Mouse (Mus musculus) midbrain, embryonic 10.5 days (tissue): ENCODE results near the gene Otud3. TPM values are rescaled to one million over a fixed set of nuclear protein-coding genes. Genes with fewer than 3 reads are reported as not detected.
"Not testable (repeated sequence)": the region's sequence is repeated elsewhere in the genome, so short reads cannot be mapped to it uniquely, and the experiment has no call there.

ENCODE experiments used
- DNase-seq: peaks from one replicate; pipeline ENCODE4 v3.0.0-alpha.2; 2017; ENCODE audit warnings: low spot score
- H3K27ac ChIP-seq: fragments of 300-500 bp; sonication (generic); replicated peaks from 2 replicates; pipeline ENCODE4 v1.5.1; 2016; ENCODE audit warnings: mild to moderate bottlenecking
- H3K27me3 ChIP-seq: fragments of 300-500 bp; sonication (generic); 2 replicates; pipeline ENCODE4 v1.6.1; 2016; ENCODE audit warnings: low read depth, mild to moderate bottlenecking; ENCODE audit not compliant: poor library complexity, severe bottlenecking
- H3K36me3 ChIP-seq: fragments of 300-500 bp; sonication (generic); 2 replicates; pipeline ENCODE4 v1.6.1; 2016; ENCODE audit warnings: mild to moderate bottlenecking, moderate library complexity
- H3K4me1 ChIP-seq: fragments of 300-500 bp; sonication (generic); 2 replicates; pipeline ENCODE4 v1.6.1; 2016
- H3K4me3 ChIP-seq: fragments of 300-500 bp; sonication (generic); 2 replicates; pipeline ENCODE4 v1.5.1; 2016; ENCODE audit warnings: mild to moderate bottlenecking, moderate library complexity
- H3K9me3 ChIP-seq: fragments of 300-500 bp; sonication (generic); replicated peaks from 2 replicates; pipeline ENCODE4 v1.6.1; 2016; ENCODE audit warnings: mild to moderate bottlenecking
- WGBS: fragments of 180-500 bp; shearing (Covaris S2); methylation state at CpG from one replicate; pipeline ENCODE4 v1.1.7; 2016; 5-methylcytosine and 5-hydroxymethylcytosine counted together
- polyA plus RNA-seq: library from polyadenylated mRNA; unstranded; fragments of >200 nt; fragmentation: Nextera tagmentation; extraction: Ambion mirVana; gene quantifications from 2 replicates; pipeline ENCODE4 v1.2.1, GENCODE M21; 2016

Otud3 gene
- polyA plus RNA-seq, 1 experiment from 2014 or later = 3.0 TPM

DNA sequence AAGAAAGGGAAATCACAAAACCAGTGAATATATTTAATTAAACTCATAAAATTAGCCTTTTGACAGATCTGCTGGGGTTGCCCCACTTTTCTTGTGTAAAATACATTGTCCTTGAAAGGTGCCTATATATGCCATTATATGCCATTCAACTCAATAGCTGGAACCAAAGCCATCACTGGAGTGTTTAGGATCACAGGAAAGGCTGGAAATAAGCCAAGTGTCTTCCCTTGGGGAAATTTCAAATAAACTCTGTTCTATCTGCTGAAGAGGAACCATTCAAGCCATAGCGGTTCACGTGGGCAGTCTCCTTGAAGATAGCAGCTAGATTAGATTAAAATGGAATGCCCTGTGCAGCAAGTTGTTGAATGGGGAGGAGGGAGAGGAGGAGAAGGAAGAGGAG lies 11.8 kb upstream of the Otud3 start:
- H3K27ac ChIP-seq = no peak overlapping the region
- peaks cover 13% of the 10 kb centered on the region for H3K4me1 ChIP-seq
- H3K9me3 ChIP-seq = no peaks in the 10 kb centered on the region
- H3K4me3 ChIP-seq = no peak overlapping the region
- 74% methylated on average over 2 of the region's 2 CpGs for WGBS
- no peaks in the 10 kb centered on the region for H3K27me3 ChIP-seq
- H3K36me3 ChIP-seq = no peaks in the 10 kb centered on the region
- no peak for DNase-seq

DNA sequence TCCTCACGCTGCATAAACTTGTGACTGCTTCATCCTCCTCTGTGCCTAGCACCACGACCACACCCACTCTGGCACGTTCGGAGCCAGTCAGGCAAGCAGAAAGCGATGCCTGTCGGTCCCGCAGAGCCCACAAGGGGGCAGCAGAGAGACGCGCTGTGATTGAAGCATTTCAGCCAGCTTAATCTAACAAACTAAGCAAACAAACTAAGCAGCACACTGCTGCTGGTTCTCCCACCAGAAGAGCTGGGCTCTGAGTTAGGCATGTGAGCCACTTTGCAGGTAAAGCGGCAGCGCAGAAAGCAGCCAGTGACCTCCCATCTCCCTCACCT lies 8.3 kb upstream of the Otud3 start:
- WGBS = 2% methylated on average over 11 of the region's 11 CpGs
- H3K4me1 ChIP-seq = peaks cover 13% of the 10 kb centered on the region
- DNase-seq = peak; percentile 92
- H3K9me3 ChIP-seq = no peaks in the 10 kb centered on the region
- H3K27me3 ChIP-seq = no peaks in the 10 kb centered on the region
- H3K4me3 ChIP-seq = peak overlapping the region; percentile 42
- H3K36me3 ChIP-seq = no peaks in the 10 kb centered on the region
- no peak overlapping the region for H3K27ac ChIP-seq

DNA sequence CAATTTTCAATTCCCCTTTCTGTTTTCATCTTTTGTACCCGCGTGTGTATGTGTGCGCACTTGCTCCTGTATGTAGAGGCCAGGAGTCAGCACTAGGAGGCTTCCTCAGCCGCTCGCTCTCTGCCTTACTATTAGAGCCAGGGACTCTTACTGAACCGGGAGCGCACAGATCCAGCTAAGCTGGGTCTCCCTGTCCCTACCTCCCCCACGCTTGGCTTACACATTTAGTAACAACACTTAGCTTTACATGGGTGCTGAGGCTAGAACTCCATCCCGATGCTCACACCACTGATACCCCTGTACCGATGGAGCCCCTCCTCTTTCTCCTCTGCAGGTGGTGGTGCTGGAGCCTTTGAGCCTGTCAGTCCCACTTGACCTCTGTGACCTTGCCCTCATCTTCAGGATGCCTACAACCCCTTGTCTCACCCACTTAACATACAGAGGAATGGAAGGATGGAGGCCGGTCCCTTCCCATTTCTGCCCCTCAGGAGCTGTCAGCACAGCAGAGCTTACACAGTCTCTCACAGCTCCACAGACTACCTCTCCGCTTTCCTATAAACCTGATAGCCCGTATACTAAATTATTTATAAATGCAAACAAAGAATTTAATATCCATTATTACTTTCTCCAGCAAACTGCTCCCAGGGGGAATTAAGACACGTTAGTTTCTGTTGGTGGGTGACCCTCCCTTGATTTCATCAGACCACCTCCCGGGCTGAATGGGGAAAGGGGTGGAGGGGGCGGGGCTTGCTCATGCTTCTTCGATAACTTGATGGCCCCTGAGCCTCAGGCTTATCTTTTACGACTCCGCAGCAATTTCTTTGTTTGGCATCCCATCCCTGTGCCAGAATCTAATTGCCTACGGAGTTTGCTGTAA lies 7.7 kb upstream of the Otud3 start:
- 39% methylated on average over 20 of the region's 20 CpGs for WGBS
- Histone ChIP-seq H3K4me1 (peaks cover 13% of the 10 kb centered on the region), H3K27me3 (no peaks in the 10 kb centered on the region), H3K36me3 (no peaks in the 10 kb centered on the region), H3K27ac (no peak overlapping the region), H3K4me3 (peak overlapping the region; percentile 42), H3K9me3 (no peaks in the 10 kb centered on the region)
- DNase-seq = no peak

DNA sequence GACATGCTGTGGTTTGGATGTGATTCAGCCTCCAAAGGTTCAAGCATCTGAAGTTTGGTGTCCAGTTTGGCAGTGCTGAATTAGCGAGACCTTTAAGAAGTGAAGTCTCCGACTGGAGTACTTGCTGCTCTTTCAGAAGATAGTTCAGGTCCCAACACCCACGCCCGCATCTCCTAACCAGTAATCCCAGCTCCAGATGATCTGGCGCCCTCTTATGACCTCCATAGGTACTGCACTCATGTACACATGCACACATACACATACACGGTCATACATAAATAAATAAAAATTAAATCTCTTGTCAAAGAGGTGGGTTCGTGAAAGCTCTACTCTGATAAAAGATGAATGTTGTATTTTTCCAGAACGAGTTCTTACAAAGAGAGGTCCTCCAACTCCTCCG lies 3.5 kb upstream of the Otud3 start:
- Histone ChIP-seq H3K4me3 (no peak overlapping the region), H3K27ac (no peak overlapping the region), H3K36me3 (no peaks in the 10 kb centered on the region), H3K4me1 (peaks cover 22% of the 10 kb centered on the region), H3K9me3 (no peaks in the 10 kb centered on the region), H3K27me3 (no peaks in the 10 kb centered on the region)
- WGBS = 85% methylated on average over 9 of the region's 9 CpGs
- no peak for DNase-seq

DNA sequence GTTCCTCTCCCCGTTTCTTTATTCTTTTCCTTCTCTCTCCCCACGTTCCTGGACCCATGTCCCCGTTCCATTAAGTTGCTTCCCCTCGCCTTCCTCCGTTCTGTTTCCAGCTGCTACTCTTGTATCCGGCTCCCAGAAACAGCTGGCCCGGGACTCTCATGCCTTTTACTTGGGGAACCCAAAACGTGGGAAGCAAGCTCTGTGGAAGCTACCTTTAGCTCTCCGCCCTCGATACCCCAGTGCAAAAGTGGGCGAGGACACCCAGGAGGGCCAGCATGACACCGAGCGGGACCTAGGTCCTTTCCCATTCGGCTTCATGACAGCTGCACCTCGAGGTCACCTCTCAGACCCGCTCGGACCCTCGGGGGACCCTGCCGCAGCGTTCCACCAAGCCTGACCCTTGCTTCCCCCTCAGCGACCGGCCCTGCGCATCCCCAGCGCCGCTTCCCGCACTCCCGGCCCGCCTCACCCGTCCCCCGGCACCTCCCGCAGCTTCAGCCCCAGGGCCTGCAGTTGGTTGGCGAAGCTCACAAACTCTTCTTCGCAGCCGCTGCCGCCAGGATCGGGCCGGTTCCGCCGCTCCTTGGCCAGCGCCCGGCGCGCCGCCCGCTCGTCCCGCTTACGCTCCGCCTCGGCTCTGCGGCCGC lies 481 bp downstream of the Otud3 start:
- no peaks in the 10 kb centered on the region for H3K27me3 ChIP-seq
- peaks cover 19% of the 10 kb centered on the region for H3K4me1 ChIP-seq
- peak overlapping the region; percentile 88 for H3K27ac ChIP-seq
- no peaks in the 10 kb centered on the region for H3K9me3 ChIP-seq
- peak overlapping the region; percentile 97 for H3K4me3 ChIP-seq
- WGBS = 4% methylated on average over 52 of the region's 52 CpGs
- no peak for DNase-seq
- H3K36me3 ChIP-seq = peaks cover 17% of the 10 kb centered on the region

DNA sequence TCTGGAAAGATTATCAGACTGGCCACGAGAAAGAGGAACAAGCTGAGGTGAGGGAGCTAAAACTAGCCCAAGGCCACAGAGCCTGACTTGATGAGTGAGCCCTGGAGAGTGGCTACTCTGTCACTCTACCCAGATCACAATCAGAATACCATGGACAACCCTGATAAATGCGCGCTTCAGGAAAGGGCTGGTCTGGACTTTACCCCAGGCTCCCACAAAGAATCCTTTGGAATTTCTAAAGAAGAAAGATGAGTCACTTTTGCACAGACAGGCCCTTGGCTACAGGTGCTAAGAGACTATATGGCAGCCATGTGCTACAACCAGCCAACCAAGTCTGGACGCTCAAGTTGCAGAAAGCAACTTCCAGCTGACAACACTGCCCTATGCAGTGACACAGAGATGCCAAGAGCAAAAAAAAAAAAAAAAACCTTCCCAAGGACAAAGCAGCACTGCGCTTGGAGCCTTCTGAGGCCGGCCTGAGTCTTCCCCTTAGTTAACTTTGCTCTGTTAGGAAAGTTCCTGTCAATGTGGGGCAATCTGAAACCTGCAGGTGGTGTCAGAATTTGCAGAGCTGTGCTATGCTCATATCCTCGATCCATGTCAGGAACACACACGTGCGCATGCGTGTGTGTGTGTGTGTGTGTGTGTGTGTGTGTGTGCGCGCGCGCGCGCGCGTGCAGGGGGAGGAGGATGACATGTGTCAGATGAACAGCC lies 8.0 kb downstream of the Otud3 start:
- no peak overlapping the region for H3K4me3 ChIP-seq
- 95% methylated on average over 18 of the region's 18 CpGs for WGBS
- H3K27me3 ChIP-seq = no peaks in the 10 kb centered on the region
- H3K4me1 ChIP-seq = 0 out of 2 replicates have a peak, but pooled peaks cover 3% of the 10 kb centered on the region
- DNase-seq = no peak
- H3K27ac ChIP-seq = no peak overlapping the region
- H3K36me3 ChIP-seq = peaks cover 92% of the 10 kb centered on the region
- no peaks in the 10 kb centered on the region for H3K9me3 ChIP-seq

DNA sequence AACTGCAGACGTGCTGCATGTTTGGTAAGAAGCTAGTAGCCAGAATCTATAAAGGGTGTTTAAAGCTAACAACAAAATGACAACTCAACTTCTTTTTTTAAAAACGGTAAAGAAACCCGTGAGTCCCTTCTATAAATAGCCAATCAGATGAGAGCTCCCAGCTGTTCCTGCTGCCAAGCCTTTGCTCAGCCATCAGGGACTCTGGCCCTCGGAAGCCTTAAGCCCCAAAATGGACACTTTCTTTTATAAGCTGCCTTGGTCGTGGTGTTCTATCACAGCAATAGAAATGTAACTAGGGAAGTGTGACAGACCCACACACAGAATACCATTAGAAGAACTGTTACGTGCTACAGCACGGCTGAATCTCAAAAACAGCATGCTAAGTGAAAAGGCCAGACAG lies 14.4 kb downstream of the Otud3 start:
- Histone ChIP-seq H3K27me3 (no peaks in the 10 kb centered on the region), H3K27ac (no peak overlapping the region), H3K4me3 (no peak overlapping the region), H3K9me3 (no peaks in the 10 kb centered on the region), H3K4me1 (no peaks in the 10 kb centered on the region), H3K36me3 (peaks cover 97% of the 10 kb centered on the region)
- no peak for DNase-seq
- WGBS = 89% methylated on average over 7 of the region's 7 CpGs

DNA sequence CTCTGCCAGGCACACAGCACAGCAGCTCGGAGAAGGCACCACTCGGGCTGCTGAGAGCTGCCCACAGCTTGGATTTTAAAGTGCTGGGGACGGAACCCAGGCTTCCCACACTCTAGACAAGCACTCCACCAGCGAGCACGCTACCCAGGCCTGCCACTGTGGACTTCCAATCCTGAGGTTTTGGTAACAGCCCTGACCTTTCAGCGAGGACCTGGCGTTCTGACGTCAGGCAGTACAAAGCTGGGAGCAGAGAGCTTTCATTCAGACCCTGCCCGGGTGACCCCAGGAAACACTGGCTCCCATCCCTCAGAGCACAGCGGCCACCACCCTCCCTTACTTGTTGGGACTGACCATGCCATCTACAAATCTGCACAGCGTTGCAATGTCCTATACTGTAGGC lies 20.0 kb downstream of the Otud3 start:
- WGBS = 90% methylated on average over 11 of the region's 11 CpGs

DNA sequence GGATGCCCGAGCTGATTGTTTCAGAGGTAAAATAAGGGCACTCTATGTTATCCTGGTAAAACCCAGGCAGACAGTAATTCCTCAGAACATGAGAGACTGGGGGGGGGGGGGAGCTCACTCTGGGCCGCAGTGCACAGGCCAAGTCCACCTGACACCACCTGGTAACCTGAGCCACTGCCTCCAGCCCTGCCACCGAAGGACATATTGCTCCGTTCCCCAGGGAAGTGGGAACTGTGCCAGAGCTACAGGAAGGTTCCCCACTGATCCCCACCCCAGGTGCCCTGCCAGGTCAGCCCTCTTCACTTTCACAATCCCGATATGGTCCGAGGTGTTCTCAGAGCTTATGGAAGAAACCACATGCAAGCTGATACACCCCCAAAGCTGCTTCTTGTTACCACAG lies 21.1 kb downstream of the Otud3 start:
- no peak overlapping the region for H3K4me3 ChIP-seq
- H3K27ac ChIP-seq = no peak overlapping the region
- no peak for DNase-seq
- H3K27me3 ChIP-seq = no peaks in the 10 kb centered on the region
- H3K36me3 ChIP-seq = peaks cover 63% of the 10 kb centered on the region
- peaks cover 15% of the 10 kb centered on the region for H3K4me1 ChIP-seq
- WGBS = 90% methylated on average over 6 of the region's 6 CpGs
- H3K9me3 ChIP-seq = no peaks in the 10 kb centered on the region

More for the DNA sequence above, 20.0 kb downstream of the Otud3 start:
- H3K9me3 ChIP-seq, H3K27me3 ChIP-seq, H3K4me3 ChIP-seq, H3K27ac ChIP-seq, DNase-seq, H3K4me1 ChIP-seq: not testable (repeated sequence)
- peaks cover 74% of the 10 kb centered on the region for H3K36me3 ChIP-seq

DNA sequence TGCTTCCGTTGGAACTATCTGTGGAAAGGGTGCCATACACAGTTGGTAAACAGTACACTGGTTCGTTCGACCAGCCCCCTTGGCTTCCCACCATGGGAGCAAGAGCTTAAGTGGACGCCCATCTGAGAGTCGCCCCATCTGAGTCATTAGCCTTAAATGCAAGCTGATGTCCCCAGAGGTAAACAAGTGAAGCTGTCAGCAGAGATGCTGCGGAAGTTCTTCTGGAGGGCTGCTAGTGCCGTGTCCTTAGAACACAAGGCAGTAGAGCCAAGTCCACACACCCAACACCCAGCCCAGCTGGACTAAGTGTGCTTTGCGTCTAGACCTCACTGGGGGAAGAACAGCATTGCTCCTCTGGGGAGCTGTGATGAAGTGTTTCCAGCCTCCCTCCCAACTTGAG lies 24.1 kb downstream of the Otud3 start:
- no peak for DNase-seq
- Histone ChIP-seq H3K27me3 (no peaks in the 10 kb centered on the region), H3K36me3 (peaks cover 32% of the 10 kb centered on the region), H3K9me3 (no peaks in the 10 kb centered on the region), H3K4me1 (peaks cover 21% of the 10 kb centered on the region), H3K4me3 (no peak overlapping the region), H3K27ac (0 out of 2 replicates have a peak overlapping the region, but pooled peaks have one; percentile 0)
- WGBS = 81% methylated on average over 8 of the region's 8 CpGs

DNA sequence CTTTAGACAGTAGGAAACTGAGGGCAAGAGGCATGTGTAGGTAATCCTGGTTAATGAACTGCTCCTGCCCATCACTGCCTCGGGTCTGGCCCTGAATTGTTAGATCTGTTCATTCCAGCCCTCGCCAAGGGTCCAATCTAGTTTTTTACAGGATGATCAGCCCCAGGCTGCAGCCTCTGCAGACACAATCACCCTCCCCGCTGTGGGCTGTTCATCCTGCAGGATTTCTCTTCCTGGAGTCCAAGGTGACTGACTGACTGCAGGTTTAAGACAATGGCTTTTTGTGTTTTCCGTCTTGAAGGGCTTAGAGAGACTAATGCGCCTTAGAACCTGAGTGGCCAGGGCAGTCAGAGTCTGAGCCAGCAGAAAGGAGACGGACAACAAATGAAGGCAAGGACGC lies 24.6 kb downstream of the Otud3 start:
- H3K9me3 ChIP-seq = no peaks in the 10 kb centered on the region
- no peak overlapping the region for H3K4me3 ChIP-seq
- 0 out of 2 replicates have a peak overlapping the region, but pooled peaks have one; percentile 0 for H3K27ac ChIP-seq
- H3K27me3 ChIP-seq = no peaks in the 10 kb centered on the region
- 65% methylated on average over 7 of the region's 7 CpGs for WGBS
- H3K4me1 ChIP-seq = peaks cover 21% of the 10 kb centered on the region
- peaks cover 28% of the 10 kb centered on the region for H3K36me3 ChIP-seq
- DNase-seq = no peak

DNA sequence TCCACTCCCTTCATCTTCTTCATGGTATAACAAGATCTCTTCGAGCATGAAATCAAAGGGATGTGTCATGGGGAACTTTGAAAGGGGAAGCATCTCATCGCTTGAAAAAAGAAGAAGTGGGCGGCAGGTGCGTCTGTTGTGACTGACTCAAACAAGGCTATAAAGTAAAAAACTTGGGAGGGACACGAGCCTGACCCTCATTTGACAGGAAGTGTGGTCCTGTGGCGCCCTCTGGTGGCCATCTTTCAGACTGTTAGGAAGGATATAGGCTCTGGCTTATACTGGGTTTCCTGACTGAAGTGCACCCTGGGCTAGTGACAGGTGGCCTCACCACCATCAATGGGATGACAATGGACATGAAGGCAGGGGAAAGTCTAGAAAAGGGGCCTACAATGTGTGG lies 29.5 kb downstream of the Otud3 start:
- WGBS = 22% methylated on average over 6 of the region's 6 CpGs
- Histone ChIP-seq H3K9me3 (no peaks in the 10 kb centered on the region), H3K27me3 (peaks cover 36% of the 10 kb centered on the region), H3K36me3 (no peaks in the 10 kb centered on the region), H3K27ac (no peak overlapping the region), H3K4me3 (no peak overlapping the region), H3K4me1 (peaks cover 26% of the 10 kb centered on the region)
- DNase-seq = peak; percentile 82

DNA sequence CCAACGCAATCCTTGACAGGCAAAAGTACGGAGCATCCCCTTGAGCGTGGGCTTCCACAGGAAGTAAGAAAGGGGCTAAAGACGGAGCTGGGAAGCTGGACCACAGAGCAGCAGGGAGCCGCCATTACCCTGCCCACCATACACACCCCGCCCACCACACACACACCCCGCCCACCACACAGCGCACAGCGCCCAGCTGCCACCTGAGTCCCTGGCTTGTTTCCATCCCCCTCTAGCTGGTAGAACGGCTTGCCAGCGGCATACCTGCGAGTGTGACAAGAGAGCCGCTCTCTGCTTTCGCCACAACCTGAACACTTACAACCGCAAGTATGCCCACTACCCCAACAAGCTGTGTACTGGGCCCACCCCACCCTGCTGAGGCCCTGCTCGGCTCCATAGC lies 31.6 kb downstream of the Otud3 start:
- peak overlapping the region; percentile 30; the same call in 1 of the 2 replicates for H3K4me3 ChIP-seq
- H3K27me3 ChIP-seq = peaks cover 37% of the 10 kb centered on the region
- WGBS = 14% methylated on average over 16 of the region's 16 CpGs
- no peaks in the 10 kb centered on the region for H3K9me3 ChIP-seq
- no peaks in the 10 kb centered on the region for H3K36me3 ChIP-seq
- DNase-seq = no peak
- H3K4me1 ChIP-seq = peaks cover 21% of the 10 kb centered on the region
- no peak overlapping the region for H3K27ac ChIP-seq
